Mouse (Mus musculus) MEL (cell line): ENCODE measurements at regions not wholly inside any gene's neighbourhood (a gene's known extent, or its start where the extent isn't known, plus 50 kb on each side); places are given as distances from the start of the nearest gene placed in this dataset.

Source experiments
- DNase-seq: peaks from one replicate; pipeline ENCODE4 v3.0.0; 2011; ENCODE audit warnings: low read depth, low spot score
- H3K27ac ChIP-seq: 2 replicates; pipeline ENCODE4 v1.5.1; 2012; ENCODE audit warnings: low read depth, mild to moderate bottlenecking, control low read depth, low read length, moderate library complexity; ENCODE audit not compliant: control insufficient read depth
- H3K27me3 ChIP-seq, 2 experiments: fragments of 150-350 bp in 1 of 2; sonication (generic) in 1 of 2; 2 replicates each; pipeline ENCODE4 v1.6.1; 2012; ENCODE audit warnings: low read length in 2 of 2, mild to moderate bottlenecking in 2 of 2, improper control_type of control experiment in 1 of 2, moderate library complexity in 1 of 2; ENCODE audit not compliant: insufficient read depth in 2 of 2, control insufficient read depth in 1 of 2
- H3K36me3 ChIP-seq, 2 experiments: 2 replicates each; pipeline ENCODE4 v1.6.1; 2012 to 2014; ENCODE audit warnings: low read length in 2 of 2, improper control_type of control experiment in 1 of 2, inconsistent platforms in 1 of 2, mild to moderate bottlenecking in 1 of 2; ENCODE audit not compliant: insufficient read depth in 2 of 2, control insufficient read depth in 1 of 2
- H3K4me1 ChIP-seq, 2 experiments: fragments of 150-350 bp in 1 of 2; sonication (generic) in 1 of 2; 2 replicates each; pipeline ENCODE4 v1.6.1; 2012; ENCODE audit warnings: low read length in 2 of 2, improper control_type of control experiment in 1 of 2, mild to moderate bottlenecking in 1 of 2; ENCODE audit not compliant: insufficient read depth in 2 of 2, control insufficient read depth in 1 of 2
- H3K4me3 ChIP-seq, 2 experiments: fragments of 150-350 bp in 1 of 2; sonication (generic) in 1 of 2; 2 replicates each; pipeline ENCODE4 v1.5.1; 2012; ENCODE audit warnings: low read depth in 2 of 2, low read length in 2 of 2, mild to moderate bottlenecking in 2 of 2, moderate library complexity in 2 of 2, control low read depth in 1 of 2, improper control_type of control experiment in 1 of 2; ENCODE audit not compliant: control insufficient read depth in 1 of 2, insufficient read depth in 1 of 2
- H3K79me2 ChIP-seq: 2 replicates; pipeline ENCODE4 v1.6.1; 2012; ENCODE audit warnings: mild to moderate bottlenecking, low read length, moderate library complexity; ENCODE audit not compliant: control insufficient read depth, poor library complexity, insufficient read depth
- H3K9ac ChIP-seq: 2 replicates; pipeline ENCODE4 v1.6.1; 2012; ENCODE audit warnings: low read depth, mild to moderate bottlenecking, control low read depth, low read length, moderate library complexity; ENCODE audit not compliant: control insufficient read depth, poor library complexity, severe bottlenecking
- H3K9me3 ChIP-seq: fragments of 150-350 bp; sonication (generic); replicated peaks from 2 replicates; pipeline ENCODE4 v1.6.1; 2012; ENCODE audit warnings: mild to moderate bottlenecking, low read length, improper control_type of control experiment, moderate library complexity; ENCODE audit not compliant: insufficient read depth
- BHLHE40 ChIP-seq: IDR thresholded peaks from 2 replicates; pipeline ENCODE4 v1.6.1; 2012; ENCODE audit warnings: low read depth, mild to moderate bottlenecking, inconsistent platforms, low read length, improper control_type of control experiment, borderline replicate concordance
- CHD1 ChIP-seq: IDR thresholded peaks from 2 replicates; pipeline ENCODE4 v1.6.1; 2012; ENCODE audit warnings: low read depth, mild to moderate bottlenecking, inconsistent platforms, low read length, improper control_type of control experiment
- CHD2 ChIP-seq: IDR thresholded peaks from 2 replicates; pipeline ENCODE4 v1.6.1; 2011; ENCODE audit warnings: low read length, improper control_type of control experiment
- CTCF ChIP-seq, 3 experiments: IDR thresholded peaks in 2 of 3; conservative IDR thresholded peaks in 1 of 3; 2 replicates each; pipeline ENCODE4 v1.5.1; 2011 to 2012; ENCODE audit warnings: low read length in 3 of 3, low read depth in 2 of 3, mild to moderate bottlenecking in 2 of 3, improper control_type of control experiment in 1 of 3, inconsistent platforms in 1 of 3, mixed read lengths in 1 of 3, moderate library complexity in 1 of 3; ENCODE audit not compliant: control insufficient read depth in 1 of 3, insufficient read depth in 1 of 3, poor library complexity in 1 of 3, severe bottlenecking in 1 of 3
- HCFC1 ChIP-seq: IDR thresholded peaks from 2 replicates; pipeline ENCODE4 v1.6.1; 2012; ENCODE audit warnings: low read depth, mild to moderate bottlenecking, inconsistent platforms, low read length, improper control_type of control experiment, moderate library complexity
- MAFK ChIP-seq: IDR thresholded peaks from 2 replicates; pipeline ENCODE4 v1.6.1; 2011; ENCODE audit warnings: low read depth, mild to moderate bottlenecking, low read length, improper control_type of control experiment, borderline replicate concordance
- MAZ ChIP-seq: IDR thresholded peaks from 2 replicates; pipeline ENCODE4 v1.6.1; 2012; ENCODE audit warnings: low read depth, mild to moderate bottlenecking, inconsistent platforms, low read length, improper control_type of control experiment
- MEF2A ChIP-seq: IDR thresholded peaks from 2 replicates; pipeline ENCODE4 v1.6.1; 2014; ENCODE audit warnings: low read depth, mild to moderate bottlenecking, inconsistent platforms, low read length, improper control_type of control experiment; ENCODE audit not compliant: poor library complexity, insufficient replicate concordance, severe bottlenecking; ENCODE audit errors: extremely low read depth
- MYB ChIP-seq: IDR thresholded peaks from 2 replicates; pipeline ENCODE4 v1.6.1; 2011; ENCODE audit warnings: mild to moderate bottlenecking, low read depth, low read length, improper control_type of control experiment
- NELFE ChIP-seq: IDR thresholded peaks from 2 replicates; pipeline ENCODE4 v1.6.1; 2011; ENCODE audit warnings: low read depth, low read length, improper control_type of control experiment
- NRF1 ChIP-seq: IDR thresholded peaks from 2 replicates; pipeline ENCODE4 v1.6.1; 2014; ENCODE audit warnings: low read depth, mild to moderate bottlenecking, inconsistent platforms, low read length, improper control_type of control experiment, moderate library complexity; ENCODE audit not compliant: poor library complexity, insufficient read depth, severe bottlenecking
- POLR2A ChIP-seq, 2 experiments: IDR thresholded peaks; 2 replicates each; pipeline ENCODE4 v1.6.1; 2011 to 2012; ENCODE audit warnings: low read length in 2 of 2, mild to moderate bottlenecking in 2 of 2, control low read depth in 1 of 2, improper control_type of control experiment in 1 of 2, low read depth in 1 of 2, moderate library complexity in 1 of 2; ENCODE audit not compliant: control insufficient read depth in 1 of 2, insufficient read depth in 1 of 2, poor library complexity in 1 of 2
- RCOR1 ChIP-seq: IDR thresholded peaks from 2 replicates; pipeline ENCODE4 v1.6.1; 2012; ENCODE audit warnings: low read depth, mild to moderate bottlenecking, inconsistent platforms, low read length, improper control_type of control experiment
- SIN3A ChIP-seq: IDR thresholded peaks from 2 replicates; pipeline ENCODE4 v1.6.1; 2012; ENCODE audit warnings: low read length, improper control_type of control experiment, inconsistent platforms
- TBP ChIP-seq: IDR thresholded peaks from 2 replicates; pipeline ENCODE4 v1.8.0; 2011; ENCODE audit warnings: low read depth, low read length, improper control_type of control experiment
- TCF12 ChIP-seq: IDR thresholded peaks from 2 replicates; pipeline ENCODE4 v1.6.1; 2014; ENCODE audit warnings: low read depth, mild to moderate bottlenecking, inconsistent platforms, low read length, improper control_type of control experiment, moderate library complexity
- USF1 ChIP-seq: IDR thresholded peaks from 2 replicates; pipeline ENCODE4 v1.6.1; 2014; ENCODE audit warnings: low read depth, mild to moderate bottlenecking, inconsistent platforms, low read length, improper control_type of control experiment, moderate library complexity
- ZC3H11A ChIP-seq: IDR thresholded peaks from 2 replicates; pipeline ENCODE4 v1.6.1; 2012; ENCODE audit warnings: low read depth, mild to moderate bottlenecking, inconsistent platforms, low read length, improper control_type of control experiment
- ZKSCAN1 ChIP-seq: IDR thresholded peaks from 2 replicates; pipeline ENCODE4 v1.6.1; 2012; ENCODE audit warnings: low read depth, mild to moderate bottlenecking, inconsistent platforms, low read length, improper control_type of control experiment, moderate library complexity

- no peaks in the 10 kb centered on the region for H3K9me3 ChIP-seq
- H3K4me3 ChIP-seq, result no peak overlapping the region
- H3K36me3 ChIP-seq, result no peaks in the 10 kb centered on the region
- H3K79me2 ChIP-seq, result no peaks in the 10 kb centered on the region
- DNase-seq, result no peak
- no peak overlapping the region for H3K9ac ChIP-seq
- H3K27ac ChIP-seq, result no peak overlapping the region
- peaks cover 2 to 10% of the 10 kb centered on the region in 2 experiments; a peak in 2 of 4 replicates for H3K4me1 ChIP-seq
- TF ChIP-seq MYB, result no peak
- TF ChIP-seq CHD1, result no peak
- no peak for TF ChIP-seq POLR2A (IDR thresholded peaks at IDR 0.05; ENCODE audit: control insufficient read depth in 1 of 2, insufficient read depth in 1 of 2, low read depth in 1 of 2, low read length in 2 of 2, poor library complexity in 1 of 2)
- no peak for TF ChIP-seq TCF12
- TF ChIP-seq MEF2A, result no peak
- TF ChIP-seq TBP, result no peak
- no peak for TF ChIP-seq RCOR1
- no peak for TF ChIP-seq SIN3A
- TF ChIP-seq MAZ, result no peak
- no peak for TF ChIP-seq CTCF (IDR thresholded peaks at IDR 0.05 in 2 of 3, conservative IDR thresholded peaks at IDR 0.05 in 1 of 3; ENCODE audit: control insufficient read depth in 1 of 3, insufficient read depth in 1 of 3, low read depth in 2 of 3, low read length in 3 of 3, poor library complexity in 1 of 3, severe bottlenecking in 1 of 3)
- TF ChIP-seq ZKSCAN1, result no peak
- TF ChIP-seq ZC3H11A, result no peak
- no peak for TF ChIP-seq NRF1
- TF ChIP-seq CHD2, result no peak
- no peak for TF ChIP-seq BHLHE40
- no peak for TF ChIP-seq MAFK
- TF ChIP-seq HCFC1, result no peak
- H3K27me3 ChIP-seq, result no peaks in the 10 kb centered on the region; a peak in 3 of 4 replicates
Observed at GRCm38 (mm10) chr10:95076421-95076820, 131.8 kb upstream of the Plxnc1 start.

GRCm38 (mm10) chr10:95075897-95076296 is 131.3 kb upstream of the Plxnc1 start:
- H3K36me3 ChIP-seq, result no peaks in the 10 kb centered on the region
- no peak overlapping the region for H3K27ac ChIP-seq
- H3K9ac ChIP-seq, result no peak overlapping the region
- H3K27me3 ChIP-seq, result no peaks in the 10 kb centered on the region; a peak in 3 of 4 replicates
- no peaks in the 10 kb centered on the region for H3K9me3 ChIP-seq
- H3K4me1 ChIP-seq, result peaks cover 2 to 10% of the 10 kb centered on the region in 2 experiments; a peak in 2 of 4 replicates
- H3K4me3 ChIP-seq, result no peak overlapping the region
- no peaks in the 10 kb centered on the region for H3K79me2 ChIP-seq
- no peak for DNase-seq
- no peak for TF ChIP-seq NELFE
- no peak for TF ChIP-seq USF1
- no peak for TF ChIP-seq ZC3H11A
- no peak for TF ChIP-seq SIN3A
- TF ChIP-seq HCFC1, result no peak
